Mouse (Mus musculus) lung, adult 2 months (tissue): Measurements from ENCODE around the gene Gsdme.

Experiments
- CTCF ChIP-seq: fragments of 200-500 bp; IDR thresholded peaks from 2 replicates; pipeline ENCODE4 v1.5.1; 2011; ENCODE audit warnings: mild to moderate bottlenecking, low read length, control low read depth; ENCODE audit not compliant: insufficient read depth
- POLR2A ChIP-seq: fragments of 200-500 bp; IDR thresholded peaks from 2 replicates; pipeline ENCODE4 v1.6.1; 2011; ENCODE audit warnings: low read depth, mild to moderate bottlenecking, control low read depth, low read length, borderline replicate concordance; ENCODE audit errors: extremely low read depth

DNA sequence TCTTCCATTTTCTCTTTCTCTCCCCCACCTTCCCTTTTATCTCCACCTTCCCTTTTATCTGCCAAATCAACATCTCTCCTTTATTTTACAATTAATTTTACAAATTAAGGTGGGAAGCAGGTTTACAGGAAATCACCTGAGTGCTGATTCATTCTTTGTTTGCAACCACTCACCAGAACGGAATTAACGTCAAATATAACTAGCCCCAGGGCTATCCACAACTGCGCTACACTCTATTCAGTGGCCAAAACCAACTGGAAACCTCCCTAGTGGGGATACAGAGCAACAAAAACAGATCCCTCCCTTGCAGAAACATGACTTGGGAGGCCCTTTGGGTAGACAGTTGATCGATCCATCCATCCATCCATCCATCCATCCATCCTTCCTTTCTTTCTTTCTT is 94.8 kb downstream of the Gsdme start:
- TF ChIP-seq POLR2A (no peak), CTCF (no peak)
